Mouse (Mus musculus) neural tube, embryonic 13.5 days (tissue): ENCODE data around the gene Mreg. TPM values are rescaled to one million over a fixed set of nuclear protein-coding genes. Genes with fewer than 3 reads are reported as not detected.
"Not testable (repeated sequence)": the region's sequence is repeated elsewhere in the genome, so short reads cannot be mapped to it uniquely, and the experiment has no call there.

Source experiments
- ATAC-seq: fragments of 200-750 bp; cut with Nextera tagmentation; 2 replicates; pipeline ENCODE4 v1.8.0; 2017; ENCODE audit warnings: low read depth, mild to moderate bottlenecking, moderate TSS enrichment, moderate library complexity
- H3K27ac ChIP-seq: fragments of 300-500 bp; sonication (generic); replicated peaks from 2 replicates; pipeline ENCODE4 v1.5.1; 2015; ENCODE audit warnings: moderate library complexity, mild to moderate bottlenecking, inconsistent platforms
- H3K27me3 ChIP-seq: fragments of 300-500 bp; sonication (generic); 2 replicates; pipeline ENCODE4 v1.6.1; 2015; ENCODE audit warnings: mild to moderate bottlenecking, inconsistent platforms
- H3K36me3 ChIP-seq: fragments of 300-500 bp; sonication (generic); 2 replicates; pipeline ENCODE4 v1.6.1; 2015; ENCODE audit warnings: mild to moderate bottlenecking, inconsistent platforms
- H3K4me1 ChIP-seq: fragments of 300-500 bp; sonication (generic); replicated peaks from 2 replicates; pipeline ENCODE4 v1.6.1; 2015; ENCODE audit warnings: inconsistent platforms
- H3K4me2 ChIP-seq: fragments of 300-500 bp; sonication (generic); 2 replicates; pipeline ENCODE4 v1.6.1; 2015; ENCODE audit warnings: inconsistent platforms, mild to moderate bottlenecking, moderate library complexity
- H3K4me3 ChIP-seq: fragments of 300-500 bp; sonication (generic); 2 replicates; pipeline ENCODE4 v1.5.1; 2015; ENCODE audit warnings: mild to moderate bottlenecking, inconsistent platforms
- H3K9ac ChIP-seq: fragments of 300-500 bp; sonication (generic); 2 replicates; pipeline ENCODE4 v1.6.1; 2015; ENCODE audit warnings: moderate library complexity, mild to moderate bottlenecking, inconsistent platforms
- H3K9me3 ChIP-seq: fragments of 300-500 bp; sonication (generic); 2 replicates; pipeline ENCODE4 v1.6.1; 2016; ENCODE audit warnings: inconsistent platforms
- WGBS: fragments of 180-500 bp; shearing (Covaris S2); methylation state at CpG from one replicate; pipeline ENCODE4 v1.1.7; 2015; 5-methylcytosine and 5-hydroxymethylcytosine counted together
- polyA plus RNA-seq: library from polyadenylated mRNA; unstranded; fragments of >200 nt; fragmentation: Nextera tagmentation; extraction: Ambion mirVana; gene quantifications from 2 replicates; pipeline ENCODE4 v1.2.1, GENCODE M21; 2015

The Mreg gene
- polyA plus RNA-seq, 1 experiment from 2014 or later, result 13.6 TPM

GRCm38 (mm10) chr1:72242581-72243143 is 30.6 kb upstream of the Mreg start:
- Histone ChIP-seq H3K27ac (no peak overlapping the region), H3K27me3 (peaks cover 10% of the 10 kb centered on the region; the same call in 1 of the 2 replicates), H3K4me2 (no peak overlapping the region), H3K36me3 (no peaks in the 10 kb centered on the region), H3K4me1 (peaks cover 6% of the 10 kb centered on the region), H3K4me3 (no peak overlapping the region), H3K9me3 (no peaks in the 10 kb centered on the region), H3K9ac (no peak overlapping the region)
- 85% methylated on average over 5 of the region's 5 CpGs for WGBS
- ATAC-seq, result no peak

GRCm38 (mm10) chr1:72239113-72239512 is 27.0 kb upstream of the Mreg start:
- not testable (repeated sequence) for ATAC-seq

GRCm38 (mm10) chr1:72238016-72238580 is 26.0 kb upstream of the Mreg start:
- no peaks in the 10 kb centered on the region for H3K36me3 ChIP-seq
- no peak overlapping the region for H3K4me2 ChIP-seq
- H3K27me3 ChIP-seq, result peaks cover 18% of the 10 kb centered on the region
- H3K9ac ChIP-seq, result no peak overlapping the region; the same call in 1 of the 2 replicates
- H3K4me1 ChIP-seq, result peaks cover 11% of the 10 kb centered on the region
- H3K4me3 ChIP-seq, result no peak overlapping the region
- H3K27ac ChIP-seq, result no peak overlapping the region
- 55% methylated on average over 10 of the region's 10 CpGs for WGBS
- H3K9me3 ChIP-seq, result no peaks in the 10 kb centered on the region
- ATAC-seq, result no peak

More at GRCm38 (mm10) chr1:72239113-72239512, 27.0 kb upstream of the Mreg start:
- WGBS, result 76% methylated on average over 3 of the region's 3 CpGs
- not testable (repeated sequence) for H3K9me3 ChIP-seq, H3K36me3 ChIP-seq, H3K4me2 ChIP-seq, H3K27ac ChIP-seq, H3K4me3 ChIP-seq, H3K9ac ChIP-seq
- Histone ChIP-seq H3K27me3 (peaks cover 16% of the 10 kb centered on the region; the same call in 1 of the 2 replicates), H3K4me1 (peaks cover 11% of the 10 kb centered on the region)

- Histone ChIP-seq H3K9ac (no peak overlapping the region; the same call in 1 of the 2 replicates), H3K4me3 (peak overlapping the region; percentile 28), H3K36me3 (no peaks in the 10 kb centered on the region), H3K27me3 (peaks cover 21% of the 10 kb centered on the region), H3K9me3 (no peaks in the 10 kb centered on the region), H3K4me1 (peaks cover 11% of the 10 kb centered on the region), H3K27ac (no peak overlapping the region), H3K4me2 (peak overlapping the region; percentile 53)
- 8% methylated on average over 13 of the region's 13 CpGs for WGBS
- ATAC-seq, result no peak
These were observed 25.1 kb upstream of the Mreg start for GRCm38 (mm10) chr1:72237007-72237775.

GRCm38 (mm10) chr1:72236363-72237006 is 24.4 kb upstream of the Mreg start:
- H3K4me1 ChIP-seq, result peaks cover 11% of the 10 kb centered on the region
- H3K36me3 ChIP-seq, H3K9me3 ChIP-seq: not testable (repeated sequence)
- peaks cover 21% of the 10 kb centered on the region for H3K27me3 ChIP-seq
- WGBS, result under 1% methylated on average over 41 of the region's 50 CpGs
- H3K4me2 ChIP-seq, result peak overlapping the region; percentile 70
- peak overlapping the region; percentile 80 for H3K27ac ChIP-seq
- peak overlapping the region; percentile 72 for H3K9ac ChIP-seq
- H3K4me3 ChIP-seq, result peak overlapping the region; percentile 58
- peak; percentile 87 for ATAC-seq

GRCm38 (mm10) chr1:72232592-72232991 is 20.5 kb upstream of the Mreg start:
- not testable (repeated sequence) for H3K9me3 ChIP-seq, H3K27ac ChIP-seq, H3K4me2 ChIP-seq, H3K36me3 ChIP-seq, ATAC-seq, H3K4me3 ChIP-seq, H3K4me1 ChIP-seq, H3K9ac ChIP-seq
- WGBS, result 79% methylated on average over 10 of the region's 10 CpGs
- peaks cover 11% of the 10 kb centered on the region for H3K27me3 ChIP-seq

- 29% methylated on average over 3 of the region's 3 CpGs for WGBS
- ATAC-seq, result no peak
- no peaks in the 10 kb centered on the region for H3K9me3 ChIP-seq
These were observed 16.9 kb upstream of the Mreg start for GRCm38 (mm10) chr1:72228974-72229373.

GRCm38 (mm10) chr1:72227546-72227945 is 15.4 kb upstream of the Mreg start:
- peaks cover 18% of the 10 kb centered on the region for H3K27me3 ChIP-seq
- H3K4me3 ChIP-seq, result no peak overlapping the region
- no peaks in the 10 kb centered on the region for H3K36me3 ChIP-seq
- no peak overlapping the region for H3K4me2 ChIP-seq
- ATAC-seq, result no peak
- no peaks in the 10 kb centered on the region for H3K9me3 ChIP-seq
- no peak overlapping the region for H3K27ac ChIP-seq
- no peak overlapping the region for H3K9ac ChIP-seq
- WGBS, result 86% methylated on average over 5 of the region's 5 CpGs
- peaks cover 13% of the 10 kb centered on the region for H3K4me1 ChIP-seq

More at GRCm38 (mm10) chr1:72228974-72229373, 16.9 kb upstream of the Mreg start:
- Histone ChIP-seq H3K36me3 (no peaks in the 10 kb centered on the region), H3K4me2 (no peak overlapping the region), H3K4me3 (no peak overlapping the region), H3K9ac (no peak overlapping the region), H3K27me3 (peaks cover 13% of the 10 kb centered on the region), H3K4me1 (peaks cover 13% of the 10 kb centered on the region), H3K27ac (no peak overlapping the region)

- WGBS, result 55% methylated on average over 4 of the region's 4 CpGs
- Histone ChIP-seq H3K9me3 (no peaks in the 10 kb centered on the region), H3K27ac (no peak overlapping the region), H3K27me3 (peaks cover 18% of the 10 kb centered on the region), H3K4me3 (no peak overlapping the region; the same call in 1 of the 2 replicates), H3K9ac (no peak overlapping the region), H3K36me3 (no peaks in the 10 kb centered on the region), H3K4me2 (peak overlapping the region; percentile 58), H3K4me1 (peaks cover 13% of the 10 kb centered on the region)
- no peak for ATAC-seq
These were observed 14.9 kb upstream of the Mreg start for GRCm38 (mm10) chr1:72226887-72227481.

- peak overlapping the region; percentile 64; the same call in 1 of the 2 replicates for H3K9ac ChIP-seq
- H3K4me2 ChIP-seq, result peak overlapping the region; percentile 58
- peak overlapping the region; percentile 40 for H3K4me3 ChIP-seq
- ATAC-seq, result peak; percentile 89
- H3K4me1 ChIP-seq, result peaks cover 13% of the 10 kb centered on the region
- H3K27ac ChIP-seq, result no peak overlapping the region
- no peaks in the 10 kb centered on the region for H3K9me3 ChIP-seq
- peaks cover 18% of the 10 kb centered on the region for H3K27me3 ChIP-seq
- under 1% methylated on average over 11 of the region's 18 CpGs for WGBS
- H3K36me3 ChIP-seq, result no peaks in the 10 kb centered on the region
These were observed 14.2 kb upstream of the Mreg start for GRCm38 (mm10) chr1:72226172-72226886.

- under 1% methylated on average over 25 of the region's 31 CpGs for WGBS
- H3K27ac ChIP-seq, result peak overlapping the region; percentile 7; the same call in 1 of the 2 replicates
- peak overlapping the region; percentile 58 for H3K4me2 ChIP-seq
These were observed 13.6 kb upstream of the Mreg start for GRCm38 (mm10) chr1:72225720-72226171.

More at GRCm38 (mm10) chr1:72225720-72226171, 13.6 kb upstream of the Mreg start:
- Histone ChIP-seq H3K9ac (peak overlapping the region; percentile 64), H3K4me1 (peaks cover 13% of the 10 kb centered on the region), H3K27me3 (peaks cover 18% of the 10 kb centered on the region), H3K4me3 (peak overlapping the region; percentile 40)
- not testable (repeated sequence) for H3K9me3 ChIP-seq, H3K36me3 ChIP-seq
- peak; percentile 92 for ATAC-seq
